Comparison of ENCODE assay signal across 17 mouse cellular contexts in the genomic region with DNA sequence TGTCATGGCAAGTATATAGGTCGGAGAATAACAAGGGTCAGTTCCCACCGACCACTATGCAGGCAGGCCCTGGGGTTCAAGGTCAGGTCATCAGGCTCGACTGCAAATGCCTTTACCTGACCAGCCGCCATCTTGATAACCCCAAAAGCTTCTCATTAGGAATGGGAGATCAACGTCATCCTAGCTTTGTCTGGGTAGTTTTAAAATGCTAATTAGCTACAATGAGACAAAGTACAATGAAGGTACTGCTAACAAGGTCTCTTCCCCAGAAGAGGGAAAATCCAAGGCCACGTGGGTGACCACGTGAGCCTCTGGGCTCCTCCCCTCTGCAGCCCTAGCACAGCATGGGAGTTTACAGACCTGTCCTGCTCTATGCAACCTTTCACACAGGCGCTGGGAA. TPM values are rescaled to one million over a fixed set of nuclear protein-coding genes. Genes with fewer than 3 reads are reported as not detected.
A peak's percentile ranks its signal among the peaks of the same experiment; 100 is the strongest.
DNase-seq lines count a peak whose midpoint lies in the region.
"Had no signal": no experiment of that assay in that cellular context is flagged by ENCODE, and none has a peak within 500 bp of the region (broad histone marks: within the 10 kb centered on the region; RNA-seq: fewer than 3 reads in every experiment).

No protein-coding gene starts in this region.

- intact Hi-C loops in heart, postnatal 10 days (cut with DNase I), result no loop called here

- DNase-seq in heart, adult 11 months, result peak; percentile 86
- no peak for DNase-seq in heart, postnatal 10 days
- DNase-seq in ES-CJ7 (ENCODE audit: low read depth, low spot score), result peak; percentile 90
- peak; percentile 47 for DNase-seq in WW6 (ENCODE audit: low read depth, low spot score)
- no peak for DNase-seq in cerebellum, adult 9-11 months
- no peak for DNase-seq in right cerebral cortex, postnatal 25 days
- DNase-seq: adrenal gland, postnatal 10 days; adrenal gland, postnatal 36 days; cerebellum, adult 11 months; cerebellum, adult 2 months; cerebellum, postnatal 10 days; cerebellum, postnatal 36 days; embryo, embryonic 11 days; gastrocnemius, postnatal 25 days; heart, adult 2 months; heart, postnatal 36 days; kidney, adult 18-20 months had no signal

RNA-seq across cellular contexts. Expression of gene Fndc3b, which starts 7.6 kb away (rescaled TPM):
- total RNA-seq in heart, postnatal 10 days (2021), result 10 to 100 TPM; 77.3 to 95.8 TPM

Comparison
In these comparisons a context has a peak if more than half of its experiments do, and no peak if none do; other contexts are left out.
1. DNase-seq: peak in heart, adult 11 months (single experiment), ES-CJ7 (single experiment) and WW6 (single experiment); none in heart, postnatal 10 days (0 of 2), cerebellum, adult 9-11 months (single experiment) and right cerebral cortex, postnatal 25 days (single experiment).